Mouse (Mus musculus): ENCODE measurements at regions not wholly inside any gene's neighbourhood (a gene's known extent, or its start where the extent isn't known, plus 50 kb on each side); places are given as distances from the start of the nearest gene placed in this dataset.

GRCm38 (mm10) chr10:9119249-9119648 lies 233.4 kb upstream of the Sash1 start:
- TF ChIP-seq CTCF (IDR thresholded peaks at IDR 0.05; ENCODE audit: low read depth, low read length) (no peak), EP300 (IDR thresholded peaks at IDR 0.05; ENCODE audit: insufficient read depth, low read depth, low read length) (no peak), POLR2A (IDR thresholded peaks at IDR 0.05; ENCODE audit: insufficient read depth, low read length) (no peak)

Data from ES-Bruce4 (cell line).